Mouse (Mus musculus): Measurements from ENCODE around the gene Smarcd2. TPM values are rescaled to one million over a fixed set of nuclear protein-coding genes. Genes with fewer than 3 reads are reported as not detected.

The Smarcd2 gene
- polyA plus RNA-seq (2016; fragmentation: Nextera tagmentation; extraction: Ambion mirVana): 71.5 and 75.1 TPM in 2 replicates

- Histone ChIP-seq H3K9me3 (no peaks in the 10 kb centered on the region), H3K27me3 (no peaks in the 10 kb centered on the region), H3K27ac (peak within 1 kb of the TSS; percentile 89), H3K36me3 (no peaks in the 10 kb centered on the region), H3K4me2 (replicated peaks) (peak within 1 kb of the TSS; percentile 88), H3K4me1 (peaks cover 49% of the 10 kb centered on the region), H3K9ac (peak within 1 kb of the TSS; percentile 93), H3K4me3 (peak within 1 kb of the TSS; percentile 86)
- WGBS: under 1% methylated on average over 72 of the region's 72 CpGs
- peak; percentile 90 for ATAC-seq (ENCODE audit: insufficient number of reproducible peaks, insufficient read depth, low FRiP score, low TSS enrichment)
These were observed at the start of gene Smarcd2 for GRCm38 (mm10) chr11:106272644-106273310. Gene Smarcd2, minus strand, starts transcription at chr11:106272972.

- H3K9me3 ChIP-seq: no peaks in the 10 kb centered on the region
- H3K9ac ChIP-seq: no peak overlapping the region
- no peaks in the 10 kb centered on the region for H3K36me3 ChIP-seq
- ATAC-seq (ENCODE audit: insufficient number of reproducible peaks, insufficient read depth, low FRiP score, low TSS enrichment): no peak
- no peak overlapping the region for H3K4me3 ChIP-seq
- peaks cover 35% of the 10 kb centered on the region for H3K4me1 ChIP-seq
- 68% methylated on average over 21 of the region's 21 CpGs for WGBS
- H3K27ac ChIP-seq: no peak overlapping the region
- H3K4me2 ChIP-seq (replicated peaks): no peak overlapping the region
- no peaks in the 10 kb centered on the region for H3K27me3 ChIP-seq
These were observed 45.9 kb upstream of the Smarcd2 start for GRCm38 (mm10) chr11:106318406-106319366.

- no peak overlapping the region for H3K4me3 ChIP-seq
- peaks cover 39% of the 10 kb centered on the region for H3K4me1 ChIP-seq
- H3K27me3 ChIP-seq: no peaks in the 10 kb centered on the region
- no peaks in the 10 kb centered on the region for H3K36me3 ChIP-seq
- H3K27ac ChIP-seq: no peak overlapping the region
- ATAC-seq (ENCODE audit: insufficient number of reproducible peaks, insufficient read depth, low FRiP score, low TSS enrichment): no peak
- H3K4me2 ChIP-seq (replicated peaks): no peak overlapping the region
- no peak overlapping the region for H3K9ac ChIP-seq
- no peaks in the 10 kb centered on the region for H3K9me3 ChIP-seq
- 85% methylated on average over 7 of the region's 7 CpGs for WGBS
These were observed 45.0 kb upstream of the Smarcd2 start for GRCm38 (mm10) chr11:106317801-106318200.

GRCm38 (mm10) chr11:106316416-106316815, 43.6 kb upstream of the Smarcd2 start:
- no peaks in the 10 kb centered on the region for H3K36me3 ChIP-seq
- H3K9me3 ChIP-seq: no peaks in the 10 kb centered on the region
- WGBS: 21% methylated on average over 1 of the region's 1 CpGs
- H3K27ac ChIP-seq: no peak overlapping the region
- no peaks in the 10 kb centered on the region for H3K27me3 ChIP-seq
- no peak for ATAC-seq (ENCODE audit: insufficient number of reproducible peaks, insufficient read depth, low FRiP score, low TSS enrichment)
- no peak overlapping the region for H3K4me3 ChIP-seq
- H3K4me2 ChIP-seq (replicated peaks): no peak overlapping the region
- H3K4me1 ChIP-seq: peaks cover 39% of the 10 kb centered on the region
- H3K9ac ChIP-seq: no peak overlapping the region

GRCm38 (mm10) chr11:106314333-106314812, 41.6 kb upstream of the Smarcd2 start, which contains the start of gene Cd79b:
Gene Cd79b, minus strand, starts transcription at chr11:106314762.
- Histone ChIP-seq H3K9ac (no peak within 1 kb of the TSS), H3K4me1 (peaks cover 39% of the 10 kb centered on the region), H3K9me3 (no peaks in the 10 kb centered on the region), H3K4me2 (replicated peaks) (no peak within 1 kb of the TSS), H3K27me3 (no peaks in the 10 kb centered on the region), H3K4me3 (no peak within 1 kb of the TSS), H3K36me3 (no peaks in the 10 kb centered on the region), H3K27ac (no peak within 1 kb of the TSS)
- WGBS: 35% methylated on average over 9 of the region's 9 CpGs
- no peak for ATAC-seq (ENCODE audit: insufficient number of reproducible peaks, insufficient read depth, low FRiP score, low TSS enrichment)

- H3K36me3 ChIP-seq: no peaks in the 10 kb centered on the region
- H3K27me3 ChIP-seq: no peaks in the 10 kb centered on the region
- H3K27ac ChIP-seq: no peak overlapping the region
- peaks cover 37% of the 10 kb centered on the region for H3K4me1 ChIP-seq
- H3K9ac ChIP-seq: no peak overlapping the region
- WGBS: 49% methylated on average over 5 of the region's 5 CpGs
- no peak for ATAC-seq (ENCODE audit: insufficient number of reproducible peaks, insufficient read depth, low FRiP score, low TSS enrichment)
- no peak overlapping the region for H3K4me3 ChIP-seq
- H3K4me2 ChIP-seq (replicated peaks): no peak overlapping the region
- H3K9me3 ChIP-seq: no peaks in the 10 kb centered on the region
These were observed 40.8 kb upstream of the Smarcd2 start for GRCm38 (mm10) chr11:106313533-106313932.

GRCm38 (mm10) chr11:106310123-106310522, 37.4 kb upstream of the Smarcd2 start:
- Histone ChIP-seq H3K9me3 (no peaks in the 10 kb centered on the region), H3K4me1 (peaks cover 16% of the 10 kb centered on the region), H3K36me3 (no peaks in the 10 kb centered on the region), H3K9ac (no peak overlapping the region), H3K27ac (no peak overlapping the region), H3K4me3 (no peak overlapping the region), H3K27me3 (no peaks in the 10 kb centered on the region), H3K4me2 (replicated peaks) (no peak overlapping the region)
- ATAC-seq (ENCODE audit: insufficient number of reproducible peaks, insufficient read depth, low FRiP score, low TSS enrichment): no peak
- WGBS: 61% methylated on average over 5 of the region's 5 CpGs

GRCm38 (mm10) chr11:106308162-106308561, 35.4 kb upstream of the Smarcd2 start:
- Histone ChIP-seq H3K27me3 (no peaks in the 10 kb centered on the region), H3K27ac (no peak overlapping the region), H3K9ac (no peak overlapping the region), H3K36me3 (no peaks in the 10 kb centered on the region), H3K4me1 (0 out of 2 replicates have a peak, but pooled peaks cover under 1% of the 10 kb centered on the region), H3K9me3 (no peaks in the 10 kb centered on the region), H3K4me3 (no peak overlapping the region), H3K4me2 (replicated peaks) (no peak overlapping the region)
- ATAC-seq (ENCODE audit: insufficient number of reproducible peaks, insufficient read depth, low FRiP score, low TSS enrichment): no peak
- WGBS: 81% methylated on average over 11 of the region's 11 CpGs

- Histone ChIP-seq H3K36me3 (no peaks in the 10 kb centered on the region), H3K4me3 (no peak overlapping the region), H3K9me3 (no peaks in the 10 kb centered on the region), H3K9ac (no peak overlapping the region), H3K4me1 (no peaks in the 10 kb centered on the region), H3K4me2 (replicated peaks) (no peak overlapping the region), H3K27me3 (no peaks in the 10 kb centered on the region), H3K27ac (no peak overlapping the region)
- ATAC-seq (ENCODE audit: insufficient number of reproducible peaks, insufficient read depth, low FRiP score, low TSS enrichment): no peak
- WGBS: 79% methylated on average over 5 of the region's 5 CpGs
These were observed 34.7 kb upstream of the Smarcd2 start for GRCm38 (mm10) chr11:106307432-106307831.

- H3K4me2 ChIP-seq (replicated peaks): no peak overlapping the region
- H3K4me3 ChIP-seq: no peak overlapping the region
- WGBS: 90% methylated on average over 9 of the region's 9 CpGs
- no peak overlapping the region for H3K9ac ChIP-seq
- no peaks in the 10 kb centered on the region for H3K27me3 ChIP-seq
- no peaks in the 10 kb centered on the region for H3K4me1 ChIP-seq
- H3K9me3 ChIP-seq: no peaks in the 10 kb centered on the region
- H3K36me3 ChIP-seq: no peaks in the 10 kb centered on the region
- ATAC-seq (ENCODE audit: insufficient number of reproducible peaks, insufficient read depth, low FRiP score, low TSS enrichment): no peak
- H3K27ac ChIP-seq: no peak overlapping the region
These were observed 34.0 kb upstream of the Smarcd2 start for GRCm38 (mm10) chr11:106306758-106307157.

- Histone ChIP-seq H3K36me3 (no peaks in the 10 kb centered on the region), H3K4me3 (no peak overlapping the region), H3K27ac (no peak overlapping the region), H3K27me3 (no peaks in the 10 kb centered on the region), H3K9me3 (no peaks in the 10 kb centered on the region), H3K4me2 (replicated peaks) (no peak overlapping the region), H3K9ac (no peak overlapping the region), H3K4me1 (no peaks in the 10 kb centered on the region)
- ATAC-seq (ENCODE audit: insufficient number of reproducible peaks, insufficient read depth, low FRiP score, low TSS enrichment): no peak
- WGBS: 80% methylated on average over 3 of the region's 3 CpGs
These were observed 33.3 kb upstream of the Smarcd2 start for GRCm38 (mm10) chr11:106306065-106306385.
